Mouse (Mus musculus) cerebellum, postnatal 25 days (tissue): ENCODE data around the gene Syt12.
"Not testable (repeated sequence)": the region's sequence is repeated elsewhere in the genome, so short reads cannot be mapped to it uniquely, and the experiment has no call there.

Experiments used
- DNase-seq, 2 experiments: peaks; one replicate each; pipeline ENCODE4 v3.0.0; 2021; ENCODE audit warnings: mixed read lengths in 2 of 2

The Syt12 gene

DNA sequence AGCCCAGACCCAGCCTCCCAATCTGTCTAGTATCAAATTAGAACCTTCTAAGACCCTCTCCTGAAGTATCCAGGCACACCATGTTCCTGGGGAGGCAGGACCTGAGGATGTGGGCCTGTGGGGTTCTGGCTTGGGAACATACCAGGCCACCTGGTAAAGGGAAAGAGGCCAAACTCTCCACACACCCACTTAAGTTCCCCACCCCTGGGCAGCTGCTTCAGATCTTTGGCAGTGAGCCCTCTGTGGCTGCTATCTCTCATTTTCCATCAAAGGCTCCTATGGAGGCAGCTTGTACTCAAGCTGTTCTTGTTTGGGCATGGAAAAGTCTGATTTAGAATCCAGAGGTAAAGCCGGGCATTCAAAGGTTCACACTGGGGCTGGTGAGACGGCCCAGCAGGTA, 10.6 kb upstream of the Syt12 start:
- DNase-seq, result no peak

DNA sequence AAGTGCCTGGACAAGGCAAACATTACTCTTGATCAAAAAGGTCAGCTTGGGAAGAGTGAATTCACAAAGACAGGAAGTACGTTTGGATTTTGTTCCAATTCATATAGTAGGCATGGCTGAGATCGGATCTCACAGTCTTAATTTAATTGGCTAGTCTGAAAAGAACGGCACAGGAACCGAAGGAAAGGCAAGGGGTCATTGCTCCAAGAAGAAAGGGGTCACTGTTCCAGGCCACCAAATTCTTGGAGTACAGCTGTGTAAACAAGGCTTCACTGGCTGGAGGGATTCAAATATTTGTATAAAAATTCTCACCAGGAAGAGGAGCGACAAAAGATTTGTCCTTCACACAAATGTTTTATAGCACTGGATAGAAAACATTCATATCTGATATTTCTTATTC, 7.8 kb upstream of the Syt12 start:
- DNase-seq, result no peak

DNA sequence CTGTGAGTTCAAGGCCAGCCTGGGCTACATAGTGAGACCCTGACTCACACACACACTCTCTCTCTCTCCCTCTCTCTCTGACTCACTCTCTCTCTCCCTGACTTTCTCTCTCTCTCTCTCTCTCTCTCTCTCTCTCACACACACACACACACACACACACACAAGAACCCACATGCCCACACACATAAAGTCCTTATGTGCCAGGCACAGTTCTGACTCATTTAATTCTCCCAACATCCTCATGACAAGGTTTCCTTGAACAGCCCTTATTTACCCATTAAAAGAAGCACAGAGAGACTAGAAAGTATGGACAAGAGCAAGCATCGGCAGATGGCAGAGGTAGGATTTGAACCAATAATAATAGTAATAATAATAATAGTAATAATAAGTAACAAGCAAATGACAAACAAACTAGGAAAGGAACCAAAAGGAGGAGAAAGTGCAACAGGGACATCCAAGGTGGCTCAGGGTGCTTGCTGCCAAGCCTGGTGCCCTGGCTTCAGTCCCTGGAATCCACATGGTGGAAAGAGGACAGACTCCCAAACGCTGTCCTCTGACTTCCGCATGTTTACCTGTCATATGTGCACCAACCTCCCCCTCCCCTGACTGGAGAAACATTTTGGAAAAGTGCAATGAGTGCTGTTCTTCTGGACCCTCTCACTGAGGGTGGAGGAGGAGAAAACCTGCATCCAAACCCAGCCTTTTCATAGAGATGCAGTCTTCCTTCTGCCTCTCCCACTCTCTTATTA, 5.0 kb upstream of the Syt12 start:
- DNase-seq, result peak; percentile 68 to 72

DNA sequence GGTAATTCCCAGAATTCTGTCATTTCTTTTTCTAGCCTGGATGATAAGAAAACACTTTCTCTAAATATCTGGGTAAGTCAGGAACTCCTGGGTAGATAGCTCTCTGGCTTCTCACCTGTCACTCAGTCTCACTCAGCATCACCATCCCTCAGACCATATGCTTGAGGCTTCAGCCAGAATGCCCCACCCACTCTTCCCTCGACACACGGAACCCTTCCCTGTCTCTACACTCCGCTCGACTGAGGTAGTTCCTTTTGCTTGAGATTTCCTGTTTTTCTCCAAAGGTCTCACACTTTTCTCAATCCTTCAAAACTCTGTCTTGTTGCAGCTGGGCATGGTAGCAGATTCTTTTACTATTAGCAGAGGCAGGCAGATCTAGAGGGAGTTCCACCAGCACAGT, 4.1 kb upstream of the Syt12 start:
- DNase-seq, result peak; percentile 69 to 78

DNA sequence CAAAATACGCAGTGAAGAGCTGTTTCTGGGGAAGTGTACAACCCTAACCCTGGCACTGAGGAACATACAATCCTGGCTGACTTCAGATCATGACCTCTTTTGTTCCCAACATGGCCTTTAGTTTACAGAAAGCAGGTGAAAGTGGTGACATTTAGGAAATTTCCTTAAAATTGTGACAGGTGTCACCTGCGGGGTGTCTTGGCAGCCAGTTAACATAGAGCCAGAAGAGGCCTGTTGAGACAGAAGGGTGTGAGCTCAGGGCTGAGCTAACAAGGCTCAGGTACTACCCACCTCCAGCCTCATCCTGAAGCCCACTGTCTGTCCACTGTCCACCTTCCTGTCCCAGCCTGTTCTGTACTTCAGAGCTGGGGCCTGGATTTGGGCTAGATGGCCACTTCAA, 2.8 kb upstream of the Syt12 start:
- DNase-seq, result peak; percentile 81 to 85

DNA sequence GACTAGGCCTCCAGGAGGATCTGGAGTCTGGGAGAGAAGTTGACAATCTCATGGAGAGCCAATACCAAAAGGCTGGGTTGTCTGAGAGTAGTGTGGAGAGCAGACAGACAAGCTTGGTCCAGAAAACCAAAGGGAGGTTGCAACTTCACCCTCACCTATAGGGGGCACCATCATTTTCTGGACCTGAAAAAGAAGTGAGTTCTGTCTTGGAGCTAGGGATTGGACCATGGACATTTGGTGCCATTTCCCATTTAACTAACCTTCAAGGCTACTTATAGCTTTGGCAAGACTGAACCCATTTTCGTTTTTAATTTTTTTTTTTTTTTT, 906 bp upstream of the Syt12 start:
- DNase-seq, result no peak

DNA sequence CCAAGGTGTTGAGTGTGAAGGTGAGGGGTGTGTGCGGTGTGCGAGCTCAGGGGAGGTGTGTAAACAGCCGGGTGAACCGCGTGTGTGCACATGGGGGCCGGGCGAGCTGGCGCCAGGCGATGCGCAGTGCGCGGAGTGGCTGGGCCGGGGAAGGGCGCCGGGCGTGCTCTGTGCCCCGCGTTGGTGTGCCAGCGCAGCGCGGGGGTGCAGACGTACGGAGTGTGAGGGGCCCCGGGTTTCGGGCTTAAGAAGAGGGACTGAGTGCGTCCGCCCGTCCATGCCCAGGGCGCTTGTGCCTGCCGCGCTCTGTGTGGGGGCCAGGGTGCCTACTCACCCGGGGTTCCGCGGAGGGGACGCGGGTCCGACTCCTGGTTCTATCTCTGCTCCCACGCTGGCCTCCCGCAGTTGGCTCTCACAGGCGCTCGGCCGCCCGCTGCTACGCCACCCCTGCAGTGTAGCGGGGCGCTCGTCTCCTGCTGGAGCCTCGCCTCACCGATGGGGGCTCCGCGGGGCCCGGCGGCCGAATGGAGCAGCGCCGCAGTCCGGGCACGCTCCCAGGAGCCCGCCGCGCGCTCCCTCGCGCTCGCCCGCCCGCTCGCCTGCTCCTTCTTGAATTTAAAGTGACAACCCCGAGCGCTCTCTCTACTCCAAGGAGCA, 518 bp downstream of the Syt12 start:
- DNase-seq, result peak; percentile 89 to 92

DNA sequence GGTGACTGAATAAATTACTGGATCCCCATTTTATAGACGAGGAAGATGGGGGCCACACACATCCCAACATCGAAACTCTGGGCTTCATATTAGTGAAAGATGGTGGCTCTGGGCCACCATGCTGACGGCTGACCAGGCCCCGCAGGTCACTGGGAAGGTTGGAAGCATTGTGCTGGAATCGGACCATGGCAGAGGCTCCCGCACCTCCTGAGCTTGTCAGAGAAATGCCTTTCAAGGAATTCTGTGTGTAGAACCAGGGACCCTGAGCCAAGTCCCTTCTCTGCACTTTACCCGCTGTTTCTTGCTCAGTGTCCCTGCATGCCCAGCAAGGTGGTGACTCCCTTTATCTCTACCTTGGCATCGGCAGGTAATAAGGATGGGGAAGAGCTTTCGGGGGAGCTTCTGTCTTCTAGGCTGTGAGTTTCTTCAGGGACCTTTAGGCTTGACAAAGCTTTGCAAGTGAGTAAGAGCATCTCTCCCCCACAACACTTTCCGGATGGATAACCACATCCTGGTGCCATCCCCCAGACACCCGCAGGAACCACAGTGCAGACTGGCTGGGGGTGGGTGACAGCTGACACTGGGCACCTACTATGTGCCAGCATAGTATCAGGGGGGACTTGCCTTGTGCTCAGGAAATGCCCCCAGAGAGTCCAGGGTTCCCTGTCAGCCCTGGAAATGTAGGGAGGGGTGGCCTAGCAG, 1.9 kb downstream of the Syt12 start:
- DNase-seq, result peak; percentile 59 to 63

DNA sequence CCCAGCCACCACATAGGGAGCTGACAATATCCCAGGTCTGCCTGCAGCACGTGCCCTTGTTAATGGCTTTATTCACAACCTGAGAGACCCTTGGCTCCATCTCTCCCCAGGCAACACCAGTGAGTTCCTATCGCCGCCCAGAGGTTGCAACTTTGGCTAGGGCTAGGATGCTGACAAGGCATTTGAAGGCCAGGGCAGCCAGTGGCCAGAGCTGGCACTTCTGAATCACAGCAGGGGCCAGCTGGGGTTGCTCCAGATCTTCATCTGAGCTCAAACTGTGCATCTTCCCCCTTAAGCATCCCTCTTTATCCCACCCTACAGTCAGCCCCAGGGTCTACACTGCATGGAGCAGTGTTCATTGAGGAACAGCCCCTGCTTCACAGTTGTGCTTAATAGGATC, 2.5 kb downstream of the Syt12 start:
- DNase-seq, result no peak

DNA sequence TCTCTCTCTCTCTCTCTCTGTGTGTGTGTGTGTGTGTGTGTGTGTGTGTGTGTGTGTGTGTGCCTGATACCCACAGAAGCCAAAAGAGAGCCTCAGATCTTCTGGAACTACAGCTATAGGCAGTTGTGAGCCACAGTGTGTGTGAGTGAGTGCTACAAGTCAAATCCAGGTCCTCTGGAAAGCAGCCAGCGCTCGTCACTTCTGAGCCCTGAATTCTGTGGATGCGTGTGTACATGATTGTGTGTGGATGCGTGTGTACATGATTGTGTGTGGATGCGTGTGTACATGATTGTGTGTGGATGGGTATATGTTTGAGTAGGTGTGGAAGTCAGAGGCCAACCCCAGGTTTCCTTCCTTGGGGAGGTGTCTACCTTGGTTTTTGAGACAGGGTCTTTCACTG, 3.7 kb downstream of the Syt12 start:
- DNase-seq, result peak in 1 of 2 experiments; percentile 67

DNA sequence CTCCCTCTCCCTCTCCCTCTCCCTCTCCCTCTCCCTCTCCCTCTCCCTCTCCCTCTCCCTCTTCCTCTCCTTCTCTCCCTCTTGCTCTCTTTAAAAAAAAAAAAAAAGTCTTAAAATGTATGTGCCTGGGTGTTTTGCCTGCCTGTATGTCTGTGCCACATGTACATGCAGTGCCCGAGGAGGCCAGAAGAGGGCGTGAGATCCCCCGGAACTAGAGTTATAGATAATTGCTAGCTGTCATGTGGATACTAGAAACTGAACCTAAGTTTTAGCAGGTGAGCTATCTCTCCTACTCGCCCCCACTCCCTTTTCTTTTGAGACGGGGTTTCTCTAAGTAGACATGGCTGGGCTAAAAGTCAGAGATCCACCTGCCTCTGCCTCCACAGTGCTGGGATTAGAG, 8.9 kb downstream of the Syt12 start:
- peak; percentile 52 to 73 for DNase-seq

DNA sequence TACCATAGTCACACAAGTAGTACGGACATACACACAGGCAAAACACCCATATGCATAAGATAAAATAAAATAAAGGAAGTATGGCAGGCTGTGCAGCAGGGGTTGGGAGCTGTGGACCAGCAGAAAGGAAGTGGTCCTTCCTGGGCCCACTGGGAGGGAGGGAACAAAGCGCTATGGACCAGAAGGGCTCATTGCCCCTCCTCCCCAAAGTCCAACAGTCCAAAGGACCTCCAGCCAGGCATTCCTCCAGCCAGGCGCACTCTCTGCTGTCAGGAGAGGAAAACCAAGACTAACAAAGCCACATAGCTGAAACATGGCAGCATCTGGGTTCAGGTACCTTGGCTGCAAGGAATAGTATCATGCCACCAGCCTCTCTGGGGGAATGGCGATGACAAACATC, 12.6 kb downstream of the Syt12 start:
- DNase-seq, result no peak

DNA sequence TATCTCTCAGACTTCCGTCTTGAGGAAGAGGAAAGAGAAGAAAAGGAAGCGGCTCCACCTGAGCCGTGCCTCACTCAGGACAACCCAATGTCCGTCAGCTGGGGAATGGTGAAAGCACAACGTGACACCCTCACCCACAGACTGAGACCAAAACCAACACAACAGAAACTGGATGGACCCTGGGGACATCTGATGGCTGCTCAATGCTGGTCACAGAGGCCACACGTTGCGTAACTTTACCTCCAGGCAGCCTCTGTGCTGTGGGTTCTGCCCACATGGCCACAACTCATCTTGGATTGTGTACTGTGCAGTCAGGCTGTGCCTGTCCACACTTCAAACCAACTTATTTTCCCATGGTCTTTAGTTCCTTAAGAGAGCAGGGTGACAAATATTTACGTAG, 15.3 kb downstream of the Syt12 start:
- no peak for DNase-seq

DNA sequence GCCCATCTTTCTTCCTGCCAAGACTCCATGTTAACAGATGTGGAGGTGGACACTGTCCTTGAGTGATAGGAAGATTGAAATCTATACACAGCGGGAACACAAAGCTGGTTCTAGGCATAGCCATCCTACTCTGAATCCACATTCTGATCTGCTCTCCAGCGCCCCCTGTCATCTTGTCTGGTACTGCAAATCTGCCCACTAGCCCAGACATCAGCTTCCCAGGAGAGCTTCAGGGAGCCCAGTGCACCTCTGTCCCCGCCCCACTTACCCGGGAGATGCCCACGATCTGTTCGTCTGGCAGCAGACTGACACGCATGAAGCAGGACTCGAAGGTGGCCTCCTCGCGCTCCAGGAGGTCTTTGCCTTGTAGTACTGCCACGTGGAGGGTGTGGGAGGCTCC, 21.0 kb downstream of the Syt12 start:
- peak; percentile 82 to 84 for DNase-seq

DNA sequence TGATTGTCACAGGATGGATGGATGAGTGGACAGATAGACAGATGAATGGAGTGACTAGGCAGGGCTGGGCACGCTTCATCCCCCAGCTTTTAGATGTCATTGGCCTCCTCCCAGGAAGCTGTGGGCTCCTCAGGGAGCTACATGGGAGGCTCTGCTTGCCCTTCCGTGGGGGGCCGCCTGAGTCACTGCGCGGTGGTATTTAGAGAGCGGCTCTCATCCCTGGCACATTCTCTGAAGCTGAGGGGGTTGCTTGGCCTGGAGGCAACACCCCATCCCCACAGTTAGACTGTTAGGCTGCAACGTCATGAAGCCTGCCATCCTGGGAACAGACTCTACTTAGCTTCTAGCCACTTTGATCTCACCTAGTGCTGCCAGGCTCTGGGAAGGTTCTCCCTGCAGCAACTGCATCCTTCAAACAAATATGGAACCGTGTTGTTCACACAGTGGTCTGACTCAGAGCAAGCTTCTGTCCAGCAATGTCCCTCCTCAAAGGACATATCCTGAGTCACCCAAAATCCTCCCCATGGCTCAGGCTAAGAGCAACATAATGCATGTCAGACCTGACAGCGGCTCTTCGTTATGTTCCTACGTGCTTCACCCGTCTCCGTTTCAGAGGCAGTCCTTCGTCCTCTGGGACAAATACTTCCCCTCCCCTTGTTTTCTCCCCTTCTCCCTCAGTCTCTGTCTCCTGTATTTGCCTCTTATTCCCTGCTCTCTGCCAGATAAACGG, 22.0 kb downstream of the Syt12 start:
- DNase-seq, result peak in 1 of 2 experiments; percentile 17

DNA sequence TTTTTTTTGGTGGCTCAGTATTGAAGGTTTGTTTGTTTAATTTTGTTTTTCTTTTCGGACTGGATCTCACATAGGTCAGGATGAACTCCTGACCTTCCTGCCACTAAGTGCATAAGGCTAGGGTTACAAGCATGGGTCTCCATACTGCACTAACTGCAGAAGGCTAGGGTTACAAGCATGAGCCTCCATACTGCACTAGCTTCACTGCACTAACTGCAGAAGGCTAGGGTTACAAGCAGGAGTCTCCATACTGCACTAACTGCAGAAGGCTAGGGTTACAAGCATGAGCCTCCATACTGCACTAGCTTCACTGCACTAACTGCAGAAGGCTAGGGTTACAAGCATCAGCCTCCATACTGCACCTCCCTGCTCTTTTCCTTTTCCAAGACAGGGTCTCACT, 23.2 kb downstream of the Syt12 start:
- not testable (repeated sequence) for DNase-seq

DNA sequence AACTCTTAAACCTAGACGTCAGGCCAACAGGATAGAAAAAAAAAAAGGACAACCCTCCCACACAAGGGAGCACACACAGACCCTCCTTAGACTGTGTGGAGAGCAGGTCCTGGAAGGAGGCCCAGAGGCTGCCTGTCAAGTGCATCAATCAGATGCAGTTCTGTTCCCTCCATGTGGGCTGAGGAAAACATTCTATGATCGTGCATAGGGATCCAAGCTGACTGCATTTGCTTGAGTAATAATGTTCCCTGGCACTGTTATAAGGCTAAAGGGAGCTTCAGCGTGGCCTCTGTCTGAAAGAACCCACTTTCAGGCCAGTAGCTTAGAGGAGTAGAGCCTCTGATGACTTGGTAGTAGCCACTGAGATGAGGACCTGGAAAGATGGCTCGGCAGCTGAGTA, 24.7 kb downstream of the Syt12 start:
- DNase-seq, result no peak

DNA sequence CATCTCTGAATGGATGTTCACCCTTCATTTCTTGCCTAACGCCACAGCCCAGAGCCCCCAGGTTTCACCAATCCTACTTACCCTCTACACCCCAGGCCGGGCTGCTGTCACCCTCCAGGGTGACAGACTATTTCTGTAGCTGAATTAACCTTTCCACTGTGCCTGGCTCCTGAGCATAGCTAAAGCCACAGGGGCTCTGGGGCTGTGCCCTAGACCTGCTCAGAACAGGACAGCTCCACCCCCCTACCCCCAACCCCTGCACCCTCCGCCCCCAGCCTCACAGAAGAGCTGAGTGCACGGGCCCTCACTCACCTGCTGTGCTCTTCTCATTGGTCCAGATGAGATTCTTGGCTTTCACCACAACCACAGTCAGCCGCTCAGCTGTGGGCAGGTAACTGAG, 25.3 kb downstream of the Syt12 start:
- peak in 1 of 2 experiments; percentile 49 for DNase-seq

DNA sequence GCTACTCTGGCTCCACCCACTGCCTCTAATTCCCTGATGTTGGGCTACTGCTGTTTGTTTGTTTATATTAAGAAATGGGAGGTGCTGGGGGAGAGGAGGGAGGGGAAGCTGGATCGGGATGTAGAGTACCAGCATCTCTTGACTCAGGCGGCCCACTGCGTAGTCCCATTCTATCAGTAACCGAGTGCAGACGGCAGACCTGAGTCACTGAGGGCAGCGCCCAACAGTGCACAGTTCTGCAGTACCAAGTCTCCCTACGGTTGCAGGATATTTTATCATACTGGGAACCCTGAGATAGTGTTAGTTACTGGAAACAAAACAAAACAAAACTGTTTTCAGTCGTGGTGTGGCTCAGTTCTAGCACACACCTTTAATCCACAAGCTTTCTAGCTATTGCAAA, 26.1 kb downstream of the Syt12 start:
- no peak for DNase-seq

DNA sequence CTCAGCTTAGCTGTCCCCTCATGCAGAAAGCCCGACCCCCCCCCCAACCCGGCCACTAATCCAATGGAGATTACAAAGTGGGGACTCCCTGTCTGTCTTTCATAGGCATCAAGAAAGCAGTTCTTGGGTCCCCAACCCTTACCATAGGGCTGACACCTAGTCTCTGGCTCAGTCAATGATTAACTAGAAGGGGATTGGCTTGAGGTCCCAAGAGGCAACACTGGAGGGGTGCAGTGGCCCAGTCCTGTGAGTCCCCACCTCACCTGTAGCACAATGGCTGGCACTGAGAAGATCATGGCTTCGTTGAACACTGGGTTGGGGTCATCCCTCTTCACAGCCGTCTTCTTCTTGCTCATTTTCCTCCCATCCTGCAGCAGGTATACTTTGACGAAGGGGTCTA, 26.6 kb downstream of the Syt12 start:
- no peak for DNase-seq

DNA sequence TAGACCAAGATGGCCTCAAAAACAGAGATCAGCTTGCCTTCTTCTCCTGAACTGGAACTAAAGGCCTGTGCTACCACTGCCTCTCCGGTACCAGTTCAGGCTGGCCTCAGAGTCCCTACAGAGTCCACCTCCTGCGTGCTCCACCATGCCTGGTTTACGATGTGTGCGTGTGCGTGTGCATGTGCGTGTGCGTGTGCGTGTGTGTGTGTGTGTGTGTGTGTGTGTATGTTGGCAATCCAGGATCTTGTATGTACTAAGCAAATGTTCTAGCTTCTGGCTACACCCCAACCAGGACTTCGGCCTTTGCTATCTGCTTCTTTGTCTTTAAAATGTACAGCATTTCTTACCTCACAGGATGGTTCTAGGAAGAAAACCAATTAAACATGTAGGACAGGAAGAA, 28.0 kb downstream of the Syt12 start:
- DNase-seq, result no peak

DNA sequence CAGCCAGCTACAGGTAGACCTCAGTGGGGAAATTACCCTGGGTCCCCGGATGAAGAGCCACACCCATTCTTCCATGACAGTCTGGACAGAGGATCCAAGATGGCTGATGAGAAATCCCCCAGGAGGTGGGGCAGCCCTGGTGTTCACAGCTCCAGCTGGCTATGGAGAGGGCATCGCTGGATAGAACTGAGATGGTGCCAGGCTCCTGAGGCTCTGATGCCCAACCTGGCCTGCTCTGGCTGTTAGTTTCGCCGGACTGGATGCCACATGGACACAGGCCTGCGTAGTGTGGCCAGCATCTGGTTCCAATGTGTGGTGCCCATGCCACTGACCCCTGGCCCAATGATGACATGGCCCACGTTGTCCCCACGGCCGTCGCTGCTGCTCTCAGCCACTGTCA, 29.8 kb downstream of the Syt12 start:
- DNase-seq, result peak in 1 of 2 experiments; percentile 35

DNA sequence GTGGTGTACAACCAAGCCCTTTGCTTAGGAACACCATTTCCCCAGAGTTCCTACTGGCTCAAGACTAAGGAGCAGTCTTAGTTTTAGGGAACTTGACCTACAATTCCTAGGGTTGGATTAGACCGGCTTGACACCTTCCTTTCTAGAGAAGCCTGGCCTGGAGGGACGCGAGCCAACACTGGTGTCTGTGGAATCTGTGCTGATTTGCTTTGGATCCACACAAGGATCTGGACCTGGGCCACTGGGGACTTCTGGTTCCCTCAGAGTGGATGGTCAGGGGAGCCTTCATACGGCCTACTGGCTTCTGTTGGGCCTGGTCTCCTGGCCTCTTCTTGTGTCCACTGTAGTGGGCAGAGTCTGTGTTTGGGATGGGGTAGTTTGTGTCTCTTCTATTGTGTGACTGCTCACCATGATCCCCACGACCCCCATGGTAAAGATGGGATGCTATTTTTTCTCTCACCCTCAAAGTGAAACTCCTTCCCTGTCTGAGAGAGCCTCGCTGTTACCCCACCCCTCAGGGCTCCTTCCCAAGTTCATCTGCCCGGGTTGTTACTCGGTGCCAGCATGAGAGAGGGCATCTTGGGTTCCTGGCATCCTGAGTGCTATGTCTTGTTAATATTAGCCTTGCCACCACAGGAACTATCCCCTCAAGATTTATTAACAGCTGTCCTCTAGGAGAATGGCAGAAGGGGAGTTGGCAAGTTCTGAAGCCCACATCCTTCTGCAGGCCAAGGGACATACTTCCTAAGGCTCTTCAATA, 30.4 kb downstream of the Syt12 start:
- DNase-seq, result peak; percentile 55 to 77
